Mouse (Mus musculus) stomach, postnatal 0 days (tissue): ENCODE data around the gene Nanos1.

Experiments
- CTCF ChIP-seq: IDR thresholded peaks from 2 replicates; pipeline ENCODE4 v1.5.1; 2016; ENCODE audit warnings: antibody characterized with exemption, low read depth, mild to moderate bottlenecking, moderate library complexity
- EP300 ChIP-seq: optimal IDR thresholded peaks from 2 replicates; pipeline ENCODE3; 2016; ENCODE audit warnings: antibody characterized with exemption

DNA sequence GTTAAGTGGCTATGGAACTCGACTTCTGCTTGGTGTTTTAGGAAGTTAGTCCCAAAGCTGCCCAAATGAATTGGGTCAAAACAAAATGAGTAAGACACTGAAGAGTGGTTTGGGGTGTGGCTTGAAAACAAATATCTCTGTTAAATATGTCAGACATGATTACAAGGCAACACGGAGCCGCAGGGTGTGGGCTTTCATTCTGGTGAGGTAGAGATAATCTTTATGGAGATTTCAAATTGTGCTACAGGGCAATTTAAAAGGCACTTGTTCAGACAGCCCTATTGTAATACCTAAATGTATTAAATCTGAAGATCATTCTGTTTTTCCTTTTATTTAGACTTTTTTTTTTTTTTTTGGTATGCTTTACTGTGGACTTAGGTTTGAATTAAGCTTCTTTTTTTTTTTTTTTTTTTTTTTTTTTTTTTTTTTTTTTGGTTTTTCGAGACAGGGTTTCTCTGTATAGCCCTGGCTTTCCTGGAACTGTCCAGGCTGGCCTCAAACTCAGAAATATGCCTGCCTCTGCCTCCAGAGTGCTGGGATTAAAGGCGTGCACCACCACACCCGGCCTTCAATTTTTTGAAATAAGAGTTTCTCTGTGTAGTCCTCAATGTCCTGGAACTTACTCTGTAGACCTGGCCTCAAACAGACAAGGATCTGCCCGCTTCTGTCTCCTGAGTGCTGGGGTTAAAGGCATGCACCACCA lies 44.2 kb downstream of the Nanos1 start:
- no peak for TF ChIP-seq CTCF
- no peak for TF ChIP-seq EP300
